Mouse (Mus musculus) heart, postnatal 0 days (tissue): ENCODE results near the gene Med13l.

ENCODE experiments used
- CTCF ChIP-seq: IDR thresholded peaks from 2 replicates; pipeline ENCODE4 v1.5.1; 2016; ENCODE audit warnings: antibody characterized with exemption, control low read depth, low read depth
- EP300 ChIP-seq: IDR thresholded peaks from 2 replicates; pipeline ENCODE4 v1.6.1; 2016; ENCODE audit warnings: antibody characterized with exemption, low read depth

- TF ChIP-seq CTCF (no peak), EP300 (no peak)
Measured at GRCm38 (mm10) chr5:118717456-118717855, 157.0 kb downstream of the Med13l start.
